Mouse (Mus musculus): ENCODE measurements around the gene Rnf183.

The Rnf183 gene

GRCm38 (mm10) chr4:62429616-62430015 lies 5.4 kb downstream of the Rnf183 start:
- no peak for DNase-seq

DNA sequence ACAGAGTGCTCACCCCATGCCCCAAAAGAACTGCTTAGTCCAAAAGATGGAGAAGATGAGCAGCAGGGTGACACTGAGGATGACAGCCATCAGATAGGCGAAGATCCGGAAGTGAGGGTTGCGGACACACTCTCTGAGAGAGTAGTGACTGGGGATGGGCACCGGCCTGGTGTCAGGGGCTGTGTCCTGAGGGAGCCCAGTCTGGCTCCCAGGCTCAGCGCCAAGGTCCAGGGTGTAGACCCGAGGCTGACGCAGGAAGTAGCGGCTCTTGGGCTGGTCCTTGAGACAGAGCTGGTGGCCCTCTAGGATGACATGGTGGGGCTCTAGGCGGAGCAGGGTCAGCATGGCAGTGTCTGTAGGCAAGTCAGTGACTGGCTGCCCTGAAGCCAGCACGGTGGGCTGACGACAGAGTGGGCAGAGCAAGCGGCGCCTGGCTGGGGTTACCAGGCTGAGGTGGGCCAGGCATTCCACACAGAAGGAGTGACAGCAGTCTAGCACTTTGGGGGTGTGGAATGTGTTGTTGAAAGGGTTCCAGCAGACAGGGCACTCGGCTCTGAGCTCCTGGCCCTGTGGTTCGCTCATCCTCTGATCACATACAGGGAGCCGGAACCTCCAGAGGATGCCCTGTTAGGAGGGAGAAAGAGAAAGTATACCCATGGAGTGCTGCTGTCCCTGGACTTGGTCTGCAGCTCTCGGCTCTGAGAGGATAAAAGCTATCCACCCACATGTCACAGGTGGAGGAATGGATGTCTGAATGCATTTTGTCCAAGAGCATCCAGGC lies 6.9 kb downstream of the Rnf183 start:
- DNase-seq: no peak

- no peak for DNase-seq
Observed at GRCm38 (mm10) chr4:62425891-62426290, 9.2 kb downstream of the Rnf183 start.

GRCm38 (mm10) chr4:62419091-62419490 lies 16.0 kb downstream of the Rnf183 start:
- no peak for DNase-seq

DNA sequence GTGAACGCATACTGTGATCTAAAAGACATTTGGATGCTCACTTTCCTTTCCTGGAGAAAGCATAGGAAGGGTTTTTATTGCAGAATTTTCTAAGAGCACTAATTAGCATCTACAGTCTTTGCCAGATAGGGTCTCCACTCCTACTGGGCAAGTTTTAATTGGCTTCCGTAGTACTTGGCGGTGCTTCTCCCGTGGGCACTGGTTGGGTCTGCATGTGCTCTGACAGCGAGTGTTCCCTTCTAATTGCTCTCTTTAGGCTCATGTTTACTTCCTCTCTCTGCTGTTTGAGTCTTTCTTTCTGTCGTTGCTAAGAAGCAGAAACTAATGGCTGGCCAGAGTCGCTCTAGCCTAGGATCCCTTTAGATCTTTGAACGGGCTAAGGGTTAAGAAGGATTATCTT lies 16.6 kb downstream of the Rnf183 start:
- no peak for DNase-seq

- DNase-seq: no peak
Observed at GRCm38 (mm10) chr4:62411606-62412005, 23.4 kb downstream of the Rnf183 start.

DNA sequence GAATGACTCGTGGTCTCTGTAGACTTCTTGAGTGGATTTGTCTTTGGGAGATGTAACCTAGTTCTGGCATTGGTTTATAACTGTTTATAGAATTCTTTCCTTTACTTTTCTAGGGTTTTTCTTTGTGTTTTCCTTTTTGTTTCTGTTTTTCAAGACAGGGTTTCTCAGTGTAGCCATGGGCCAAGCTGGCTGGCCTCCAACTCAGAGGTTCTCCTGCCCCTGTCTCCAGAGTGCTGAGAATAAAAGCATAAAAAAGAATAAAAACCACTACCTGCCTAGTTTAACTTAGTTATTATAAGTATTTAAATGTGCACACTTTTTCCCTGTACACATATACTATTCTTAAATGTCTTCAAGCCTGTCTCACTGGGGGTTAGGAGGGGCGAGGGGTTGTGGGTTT lies 24.7 kb downstream of the Rnf183 start:
- DNase-seq: no peak

- DNase-seq: no peak
Observed at GRCm38 (mm10) chr4:62409615-62410014, 25.4 kb downstream of the Rnf183 start.

GRCm38 (mm10) chr4:62408601-62409282 lies 26.3 kb downstream of the Rnf183 start, which contains the start of the genes Cdc26 and Prpf4:
TSS of gene Cdc26 (minus strand) at chr4:62408642.
TSS of gene Prpf4 (plus strand) at chr4:62408797.
- peak; percentile 99 for DNase-seq

GRCm38 (mm10) chr4:62407730-62408582 lies 27.1 kb downstream of the Rnf183 start:
- DNase-seq: peak; percentile 67

- DNase-seq: no peak
Observed at GRCm38 (mm10) chr4:62406133-62406532, 28.9 kb downstream of the Rnf183 start.

DNA sequence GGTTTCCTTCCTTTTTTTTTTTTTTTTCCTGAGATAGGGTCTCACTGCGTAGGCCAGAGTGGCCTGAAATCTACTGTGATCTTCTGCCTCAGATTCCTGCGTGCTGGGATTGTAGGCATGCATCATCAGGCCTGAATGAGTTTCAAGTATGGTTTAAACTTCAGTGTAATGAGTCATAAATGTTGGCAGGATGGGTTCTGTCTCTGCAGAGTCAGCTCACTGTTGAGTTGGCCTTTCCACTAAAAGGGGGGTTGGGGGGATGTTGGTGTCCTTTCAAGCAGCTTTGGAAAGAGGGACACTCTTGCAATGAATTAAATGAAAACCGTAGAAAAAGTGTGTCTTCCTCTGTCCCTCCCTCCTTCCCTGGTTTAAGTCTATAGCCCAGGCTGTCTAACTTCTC lies 36.1 kb downstream of the Rnf183 start:
- no peak for DNase-seq

- DNase-seq: no peak
Observed at GRCm38 (mm10) chr4:62397616-62398365, 37.3 kb downstream of the Rnf183 start.

DNA sequence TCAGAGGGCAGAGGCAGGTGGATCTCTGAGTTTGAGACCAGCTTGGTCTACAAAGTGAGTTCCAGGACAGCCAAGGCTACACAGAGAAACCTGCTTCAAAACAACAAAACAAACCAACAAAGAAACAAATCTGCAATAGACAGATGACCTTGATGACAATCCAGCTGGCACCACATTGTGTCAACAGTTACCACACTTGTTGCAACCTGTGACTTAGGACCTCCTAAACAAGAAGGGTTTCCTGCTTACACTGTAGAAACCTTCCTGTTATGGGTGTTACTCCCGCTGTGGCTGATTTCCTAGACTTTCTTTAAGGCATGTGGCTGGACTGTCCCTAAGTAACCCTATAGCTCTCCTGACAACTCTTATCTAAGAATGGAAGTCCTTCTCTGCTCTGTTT lies 39.2 kb downstream of the Rnf183 start:
- no peak for DNase-seq

- no peak for DNase-seq
Observed at GRCm38 (mm10) chr4:62393459-62393858, 41.6 kb downstream of the Rnf183 start.

DNA sequence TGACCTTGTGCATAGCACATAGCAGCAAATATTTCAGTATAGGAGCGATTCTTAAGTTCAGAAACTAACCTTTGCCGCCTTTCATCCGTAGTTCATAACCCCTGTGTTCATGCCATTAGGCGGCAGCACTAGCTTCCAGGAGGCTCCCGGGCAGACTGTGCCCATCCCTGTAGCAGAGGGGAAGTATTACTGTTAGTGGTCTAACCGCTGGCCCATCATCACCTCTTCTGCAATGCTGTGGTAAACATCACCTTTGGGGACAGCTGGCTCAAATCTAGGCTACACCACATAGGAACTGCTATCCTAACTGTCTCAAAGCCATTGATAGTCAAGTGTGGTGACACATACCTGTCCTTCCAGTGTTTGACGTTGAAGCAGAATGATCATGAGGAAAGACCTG lies 43.2 kb downstream of the Rnf183 start:
- DNase-seq: no peak

- no peak for DNase-seq
Observed at GRCm38 (mm10) chr4:62389592-62390512, 45.2 kb downstream of the Rnf183 start.

DNA sequence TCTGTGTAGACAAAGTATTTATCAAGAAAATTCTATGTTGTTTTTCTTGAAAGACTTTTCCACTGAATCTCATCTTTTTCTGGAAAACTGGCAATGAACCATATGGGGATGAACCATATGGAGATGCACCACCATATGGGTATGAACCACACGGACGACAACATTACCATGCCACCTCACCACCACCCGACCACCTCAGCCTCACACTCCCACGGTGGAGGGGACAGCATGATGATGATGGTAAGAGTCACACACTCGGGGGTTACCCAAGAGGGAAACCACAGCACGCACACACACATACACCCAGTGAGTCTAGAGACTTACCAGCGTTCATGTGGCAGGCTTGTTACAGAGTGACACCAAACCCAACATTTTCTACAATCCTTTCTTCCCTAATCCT lies 49.6 kb downstream of the Rnf183 start:
- DNase-seq: no peak

DNA sequence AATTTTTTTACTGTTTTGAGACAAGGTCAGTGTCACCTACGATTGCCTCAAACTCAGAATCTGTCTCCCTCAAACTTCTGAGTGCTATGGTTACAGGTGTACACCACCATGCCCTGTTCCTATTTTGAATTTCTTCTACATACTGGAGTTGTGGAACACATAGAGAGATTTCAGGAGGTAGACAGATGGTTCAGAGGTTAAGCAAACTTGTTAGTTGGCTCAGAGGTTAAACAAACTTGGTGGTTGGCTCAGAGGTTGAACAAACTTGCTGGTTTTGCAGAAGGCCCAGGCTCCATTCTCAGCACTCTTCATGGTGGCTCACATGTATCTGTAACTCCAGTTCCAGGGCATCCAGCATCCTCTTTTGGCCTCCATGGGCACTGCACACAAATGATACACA lies 50.9 kb downstream of the Rnf183 start:
- DNase-seq: no peak

- DNase-seq: no peak
Observed at GRCm38 (mm10) chr4:62383752-62384151, 51.3 kb downstream of the Rnf183 start.

DNA sequence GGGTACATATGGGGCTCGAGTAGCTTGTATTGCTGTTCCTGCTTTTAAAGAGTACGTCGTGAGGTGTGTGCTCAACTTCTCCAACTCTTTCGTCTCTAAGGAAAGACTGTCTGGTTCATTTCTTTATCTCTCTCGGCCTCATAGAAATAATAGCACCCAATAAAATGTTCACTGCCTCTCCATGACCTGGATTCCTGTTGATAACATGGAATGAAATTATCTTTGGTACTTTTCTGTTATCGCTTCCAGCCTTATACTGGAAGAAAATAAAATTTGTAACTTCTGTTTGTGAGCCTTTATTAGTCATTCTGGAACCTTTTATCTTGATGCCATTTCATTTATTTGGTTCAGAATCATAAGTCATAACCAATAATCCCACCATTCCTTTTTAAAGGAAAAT lies 51.8 kb downstream of the Rnf183 start:
- DNase-seq: no peak

All from retina, postnatal 1 day (tissue).